Mouse (Mus musculus) kidney, embryonic 15.5 days (tissue): ENCODE results near the gene Ncapd2. TPM values are rescaled to one million over a fixed set of nuclear protein-coding genes. Genes with fewer than 3 reads are reported as not detected.
A peak's percentile ranks its signal among the peaks of the same experiment; 100 is the strongest.

Experiments
- ATAC-seq: fragments of 200-750 bp; cut with Nextera tagmentation; replicated peaks from 2 replicates; pipeline ENCODE4 v1.8.0; 2017; ENCODE audit warnings: moderate TSS enrichment; ENCODE audit not compliant: low FRiP score
- H3K27ac ChIP-seq: fragments of 300-500 bp; sonication (generic); 2 replicates; pipeline ENCODE4 v1.5.1; 2015; ENCODE audit warnings: mild to moderate bottlenecking, inconsistent platforms
- H3K27me3 ChIP-seq: fragments of 300-500 bp; sonication (generic); 2 replicates; pipeline ENCODE4 v1.6.1; 2015; ENCODE audit warnings: inconsistent platforms
- H3K36me3 ChIP-seq: fragments of 300-500 bp; sonication (generic); 2 replicates; pipeline ENCODE4 v1.6.1; 2015; ENCODE audit warnings: inconsistent platforms
- H3K4me1 ChIP-seq: fragments of 300-500 bp; sonication (generic); 2 replicates; pipeline ENCODE4 v1.6.1; 2015; ENCODE audit warnings: inconsistent platforms
- H3K4me2 ChIP-seq: fragments of 300-500 bp; sonication (generic); 2 replicates; pipeline ENCODE4 v1.6.1; 2015; ENCODE audit warnings: moderate library complexity, mild to moderate bottlenecking, inconsistent platforms
- H3K4me3 ChIP-seq: fragments of 300-500 bp; sonication (generic); replicated peaks from 2 replicates; pipeline ENCODE4 v1.5.1; 2015; ENCODE audit warnings: mild to moderate bottlenecking, inconsistent platforms
- H3K9ac ChIP-seq: fragments of 300-500 bp; sonication (generic); 2 replicates; pipeline ENCODE4 v1.6.1; 2015; ENCODE audit warnings: mild to moderate bottlenecking, inconsistent platforms
- H3K9me3 ChIP-seq: fragments of 300-500 bp; sonication (generic); replicated peaks from 2 replicates; pipeline ENCODE4 v1.6.1; 2016; ENCODE audit warnings: inconsistent platforms
- WGBS: fragments of 180-500 bp; shearing (Covaris S2); methylation state at CpG from one replicate; pipeline ENCODE4 v1.1.7; 2015; ENCODE audit warnings: mixed read lengths; 5-methylcytosine and 5-hydroxymethylcytosine counted together
- polyA plus RNA-seq: library from polyadenylated mRNA; unstranded; fragments of >200 nt; fragmentation: Nextera tagmentation; extraction: Ambion mirVana; gene quantifications from 2 replicates; pipeline ENCODE4 v1.2.1, GENCODE M21; 2015

Gene Ncapd2
- polyA plus RNA-seq, 1 experiment from 2014 or later, result 151 TPM

GRCm38 (mm10) chr6:125175469-125175868, 16.0 kb downstream of the Ncapd2 start:
- Histone ChIP-seq H3K9ac (no peak overlapping the region), H3K4me2 (no peak overlapping the region), H3K27me3 (no peaks in the 10 kb centered on the region), H3K27ac (no peak overlapping the region), H3K4me1 (no peaks in the 10 kb centered on the region), H3K36me3 (peaks cover 99% of the 10 kb centered on the region), H3K4me3 (no peak overlapping the region), H3K9me3 (no peaks in the 10 kb centered on the region)
- no peak for ATAC-seq
- WGBS, result 91% methylated on average over 5 of the region's 5 CpGs

- Histone ChIP-seq H3K4me1 (no peaks in the 10 kb centered on the region), H3K9me3 (no peaks in the 10 kb centered on the region), H3K4me3 (no peak overlapping the region), H3K9ac (no peak overlapping the region), H3K36me3 (peaks cover 100% of the 10 kb centered on the region), H3K27ac (no peak overlapping the region), H3K27me3 (no peaks in the 10 kb centered on the region), H3K4me2 (no peak overlapping the region)
- ATAC-seq, result no peak
- 94% methylated on average over 7 of the region's 7 CpGs for WGBS
Observed at GRCm38 (mm10) chr6:125173256-125173655, 18.2 kb downstream of the Ncapd2 start.

GRCm38 (mm10) chr6:125172474-125172873, 19.0 kb downstream of the Ncapd2 start:
- no peak overlapping the region for H3K9ac ChIP-seq
- H3K9me3 ChIP-seq, result no peaks in the 10 kb centered on the region
- WGBS, result 84% methylated on average over 2 of the region's 2 CpGs
- no peak for ATAC-seq
- peaks cover 8% of the 10 kb centered on the region for H3K4me1 ChIP-seq
- H3K27ac ChIP-seq, result no peak overlapping the region
- no peak overlapping the region for H3K4me3 ChIP-seq
- H3K27me3 ChIP-seq, result no peaks in the 10 kb centered on the region
- H3K36me3 ChIP-seq, result peaks cover 100% of the 10 kb centered on the region
- H3K4me2 ChIP-seq, result no peak overlapping the region

- Histone ChIP-seq H3K4me2 (no peak overlapping the region), H3K9ac (no peak overlapping the region), H3K9me3 (no peaks in the 10 kb centered on the region), H3K36me3 (peaks cover 81% of the 10 kb centered on the region), H3K4me1 (peaks cover 26% of the 10 kb centered on the region), H3K4me3 (no peak overlapping the region), H3K27ac (no peak overlapping the region), H3K27me3 (no peaks in the 10 kb centered on the region)
- no peak for ATAC-seq
- WGBS, result 83% methylated on average over 6 of the region's 6 CpGs
Observed at GRCm38 (mm10) chr6:125170194-125170593, 21.3 kb downstream of the Ncapd2 start.

GRCm38 (mm10) chr6:125168086-125168485, 23.4 kb downstream of the Ncapd2 start:
- peaks cover 38% of the 10 kb centered on the region for H3K4me1 ChIP-seq
- H3K4me3 ChIP-seq, result no peak overlapping the region
- H3K4me2 ChIP-seq, result no peak overlapping the region
- ATAC-seq, result no peak
- H3K36me3 ChIP-seq, result peaks cover 74% of the 10 kb centered on the region
- H3K27ac ChIP-seq, result peak overlapping the region; percentile 96; the same call in 1 of the 2 replicates
- 87% methylated on average over 14 of the region's 14 CpGs for WGBS
- H3K27me3 ChIP-seq, result no peaks in the 10 kb centered on the region
- H3K9ac ChIP-seq, result peak overlapping the region; percentile 33; the same call in 1 of the 2 replicates
- H3K9me3 ChIP-seq, result no peaks in the 10 kb centered on the region

GRCm38 (mm10) chr6:125166861-125167650, 24.4 kb downstream of the Ncapd2 start:
- ATAC-seq, result 0 out of 2 replicates have a peak, but pooled peaks have one; percentile 3
- Histone ChIP-seq H3K27me3 (no peaks in the 10 kb centered on the region), H3K4me3 (peak overlapping the region; percentile 95), H3K9ac (peak overlapping the region; percentile 33), H3K9me3 (no peaks in the 10 kb centered on the region), H3K36me3 (peaks cover 74% of the 10 kb centered on the region), H3K27ac (peak overlapping the region; percentile 96), H3K4me1 (peaks cover 46% of the 10 kb centered on the region), H3K4me2 (peak overlapping the region; percentile 89)
- WGBS, result 21% methylated on average over 10 of the region's 10 CpGs

- no peaks in the 10 kb centered on the region for H3K27me3 ChIP-seq
- peak within 1 kb of the TSS; percentile 89 for H3K4me2 ChIP-seq
- H3K36me3 ChIP-seq, result peaks cover 74% of the 10 kb centered on the region
- H3K4me1 ChIP-seq, result peaks cover 52% of the 10 kb centered on the region
- peak; percentile 75 for ATAC-seq
- H3K4me3 ChIP-seq, result peak within 1 kb of the TSS; percentile 95
- H3K9me3 ChIP-seq, result no peaks in the 10 kb centered on the region
- WGBS, result under 1% methylated on average over 17 of the region's 18 CpGs
- peak within 1 kb of the TSS; percentile 94 for H3K9ac ChIP-seq
- H3K27ac ChIP-seq, result peak within 1 kb of the TSS; percentile 96
Observed at GRCm38 (mm10) chr6:125166051-125166751, 25.3 kb downstream of the Ncapd2 start, which contains the start of gene Gapdh. Gene Gapdh (minus strand): TSS chr6:125166467.

- peak; percentile 92 for ATAC-seq
- H3K27me3 ChIP-seq, result no peaks in the 10 kb centered on the region
- H3K9me3 ChIP-seq, result no peaks in the 10 kb centered on the region
- peak overlapping the region; percentile 94 for H3K9ac ChIP-seq
- H3K4me2 ChIP-seq, result peak overlapping the region; percentile 89
- peak overlapping the region; percentile 95 for H3K4me3 ChIP-seq
- peaks cover 59% of the 10 kb centered on the region for H3K4me1 ChIP-seq
- peak overlapping the region; percentile 96 for H3K27ac ChIP-seq
- under 1% methylated on average over 36 of the region's 36 CpGs for WGBS
- H3K36me3 ChIP-seq, result peaks cover 74% of the 10 kb centered on the region
Observed at GRCm38 (mm10) chr6:125165328-125165891, 26.1 kb downstream of the Ncapd2 start.

GRCm38 (mm10) chr6:125164672-125165327, 26.7 kb downstream of the Ncapd2 start:
- peak overlapping the region; percentile 96 for H3K27ac ChIP-seq
- peaks cover 60% of the 10 kb centered on the region for H3K4me1 ChIP-seq
- H3K4me2 ChIP-seq, result peak overlapping the region; percentile 89
- H3K27me3 ChIP-seq, result no peaks in the 10 kb centered on the region
- peaks cover 74% of the 10 kb centered on the region for H3K36me3 ChIP-seq
- 0% methylated on average over 39 of the region's 39 CpGs for WGBS
- H3K4me3 ChIP-seq, result peak overlapping the region; percentile 95
- peak overlapping the region; percentile 94 for H3K9ac ChIP-seq
- ATAC-seq, result peak; percentile 24
- H3K9me3 ChIP-seq, result no peaks in the 10 kb centered on the region

GRCm38 (mm10) chr6:125163801-125164657, 27.5 kb downstream of the Ncapd2 start:
- peak overlapping the region; percentile 94 for H3K9ac ChIP-seq
- peak overlapping the region; percentile 96 for H3K27ac ChIP-seq
- ATAC-seq, result no peak
- H3K4me1 ChIP-seq, result peaks cover 60% of the 10 kb centered on the region
- no peaks in the 10 kb centered on the region for H3K9me3 ChIP-seq
- 2% methylated on average over 20 of the region's 20 CpGs for WGBS
- H3K4me2 ChIP-seq, result peak overlapping the region; percentile 89
- peak overlapping the region; percentile 95 for H3K4me3 ChIP-seq
- peaks cover 74% of the 10 kb centered on the region for H3K36me3 ChIP-seq
- no peaks in the 10 kb centered on the region for H3K27me3 ChIP-seq
